Mouse (Mus musculus): ENCODE results near the gene Aco2.

The Aco2 gene

DNA sequence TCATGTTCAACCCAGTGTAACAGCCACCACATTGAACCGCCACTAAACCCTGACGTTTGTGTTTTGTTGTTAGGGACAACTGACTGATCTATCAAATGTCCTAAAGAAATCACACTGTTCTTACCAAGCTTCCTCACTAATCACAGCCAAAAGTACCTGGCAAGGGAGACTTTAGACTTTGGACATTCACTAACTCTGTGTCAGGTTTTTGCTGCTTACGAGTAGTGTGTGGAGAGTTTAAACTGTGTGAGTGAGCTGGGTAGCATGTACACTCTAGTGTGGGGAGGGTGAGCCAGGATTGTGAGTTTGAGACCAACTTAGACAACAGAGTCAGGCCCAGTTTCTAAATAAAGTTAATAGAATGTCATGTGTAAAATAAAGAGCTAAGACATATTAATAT, 10.2 kb downstream of the Aco2 start:
- no peak for DNase-seq

GRCm38 (mm10) chr15:81885418-81885934, 13.4 kb downstream of the Aco2 start:
- DNase-seq: no peak

GRCm38 (mm10) chr15:81886795-81887550, 14.9 kb downstream of the Aco2 start:
- no peak for DNase-seq

- DNase-seq: no peak
Measured at GRCm38 (mm10) chr15:81889175-81889574, 17.1 kb downstream of the Aco2 start.

DNA sequence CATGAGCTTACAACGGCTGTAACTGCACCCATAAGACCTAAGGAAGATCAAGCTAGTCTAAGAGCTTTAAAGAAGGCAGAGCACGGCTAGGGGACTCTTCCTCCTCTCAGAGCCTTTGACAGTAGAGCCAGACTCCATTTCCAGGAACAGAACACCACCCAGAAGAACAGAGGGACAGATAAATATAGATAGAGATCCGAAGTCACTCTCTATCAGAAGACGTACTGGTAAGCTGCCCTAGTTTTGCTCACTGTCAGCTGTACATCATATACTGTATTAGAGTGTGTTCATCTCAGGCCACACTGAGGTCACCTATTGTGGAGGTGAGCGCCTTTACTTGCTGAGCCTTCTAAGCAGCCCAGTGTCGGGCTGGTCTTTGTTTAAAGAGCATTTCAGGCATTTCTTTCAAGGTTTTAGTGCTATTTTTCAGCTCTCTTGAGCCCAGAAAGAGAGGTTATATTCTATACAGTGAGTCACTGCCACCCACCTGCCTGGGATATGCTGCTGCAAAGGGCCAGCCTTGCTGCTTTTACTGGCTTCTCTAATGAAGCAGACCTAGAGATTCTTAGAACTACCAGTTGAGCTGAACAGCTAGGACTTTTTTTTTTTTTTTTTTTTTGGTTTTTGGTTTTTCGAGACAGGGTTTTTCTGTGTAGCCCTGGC, 19.2 kb downstream of the Aco2 start:
- DNase-seq: no peak

GRCm38 (mm10) chr15:81891822-81892580, 19.9 kb downstream of the Aco2 start:
- no peak for DNase-seq

GRCm38 (mm10) chr15:81894002-81894401, 21.9 kb downstream of the Aco2 start:
- no peak for DNase-seq

DNA sequence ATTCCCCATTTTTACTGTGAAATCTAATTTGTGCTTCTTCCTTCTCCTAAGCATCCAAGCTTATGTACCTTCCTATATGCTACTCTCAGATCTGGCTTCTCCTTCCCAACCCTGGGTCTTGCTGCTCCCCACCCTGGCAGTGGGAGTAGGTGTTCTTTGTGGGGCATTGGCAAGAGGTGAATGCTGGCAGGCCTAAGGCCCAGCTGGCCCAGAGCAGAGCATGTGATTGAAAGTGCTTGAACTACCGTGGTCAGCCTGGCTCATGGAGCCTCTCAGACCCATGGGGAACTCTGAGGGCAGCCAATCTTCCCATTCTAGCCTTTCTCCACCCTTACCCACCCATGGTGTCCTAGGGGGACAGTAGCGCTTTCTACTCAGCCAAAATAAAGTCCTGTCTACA, 24.3 kb downstream of the Aco2 start:
- DNase-seq: no peak

- DNase-seq: no peak
Measured at GRCm38 (mm10) chr15:81897607-81898285, 25.6 kb downstream of the Aco2 start.

DNA sequence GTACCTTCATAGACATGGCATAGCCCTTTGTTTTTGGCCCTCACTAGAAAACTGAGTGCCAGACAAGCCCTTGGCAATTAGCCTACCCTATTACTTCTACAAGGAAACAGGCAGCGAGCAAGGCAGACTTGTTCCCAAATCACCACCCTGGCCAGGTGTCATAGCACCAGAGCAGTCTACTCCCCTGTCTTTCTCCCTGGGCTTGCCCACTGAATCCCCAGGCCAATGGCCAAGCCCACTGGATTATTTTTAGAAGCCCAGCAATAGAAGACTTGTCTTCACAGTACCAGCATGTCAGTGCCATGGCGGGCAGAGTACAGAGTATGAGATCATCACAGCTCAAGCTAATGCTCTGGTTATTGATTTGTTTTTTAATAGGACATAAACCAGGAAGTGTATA, 26.6 kb downstream of the Aco2 start:
- DNase-seq: no peak

DNA sequence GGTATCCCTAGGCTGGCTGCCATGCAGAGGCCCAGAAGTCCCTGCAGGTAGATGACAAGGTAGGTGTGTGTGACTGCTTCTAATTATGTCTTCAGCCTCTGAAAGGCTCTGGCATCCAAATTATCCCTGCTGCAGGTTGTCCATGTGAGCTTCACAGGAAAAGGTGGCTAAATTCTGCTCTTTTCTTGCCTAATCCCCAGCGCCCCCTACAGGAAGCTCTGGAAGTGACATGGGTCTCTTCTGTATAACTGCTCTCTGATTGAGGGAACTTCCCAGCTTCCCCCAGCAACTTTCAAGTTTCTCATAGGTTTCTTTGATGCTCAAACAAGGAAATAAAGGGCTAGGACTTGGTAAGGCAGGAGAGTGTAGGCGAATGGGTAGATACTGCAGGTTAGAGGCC, 32.8 kb downstream of the Aco2 start:
- DNase-seq: peak; percentile 88 to 89

DNA sequence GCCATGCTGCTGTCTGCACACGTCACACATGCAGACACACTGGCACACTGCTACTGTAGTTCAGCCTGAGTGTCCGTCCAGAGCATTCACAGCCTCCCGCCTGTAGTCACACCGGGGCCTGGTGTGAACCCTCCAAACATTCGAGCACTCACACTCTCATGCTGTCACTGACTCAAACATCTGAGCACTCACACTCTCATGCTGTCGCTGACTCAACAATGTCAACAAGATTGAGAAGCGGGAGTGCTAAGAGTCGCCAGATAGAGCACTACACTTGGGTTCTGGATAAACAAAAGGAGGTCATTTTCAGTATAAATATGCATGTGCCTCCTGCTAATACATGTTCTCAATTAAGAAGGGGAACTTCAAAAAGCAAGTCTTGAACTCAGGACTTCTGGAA, 35.8 kb downstream of the Aco2 start:
- DNase-seq: no peak

DNA sequence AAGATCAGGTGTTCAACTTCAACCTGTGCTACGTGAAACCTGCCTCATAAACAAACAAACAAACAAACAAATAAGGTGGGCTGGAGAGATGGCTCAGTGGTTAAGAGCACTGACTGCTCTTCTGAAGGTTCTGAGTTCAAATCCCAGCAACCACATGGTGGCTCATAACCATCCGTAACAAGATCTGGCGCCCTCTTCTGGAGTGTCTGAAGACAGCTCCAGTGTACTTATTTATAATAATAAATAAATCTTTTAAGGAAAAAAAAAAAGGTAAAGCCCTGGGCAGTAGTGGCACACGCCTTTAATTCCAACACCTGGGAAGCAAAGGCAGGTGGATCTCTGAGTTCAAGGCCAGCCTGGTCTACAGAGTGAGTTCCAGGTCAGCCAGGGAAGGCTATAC, 36.7 kb downstream of the Aco2 start:
- DNase-seq: peak in 1 of 2 experiments; percentile 24

DNA sequence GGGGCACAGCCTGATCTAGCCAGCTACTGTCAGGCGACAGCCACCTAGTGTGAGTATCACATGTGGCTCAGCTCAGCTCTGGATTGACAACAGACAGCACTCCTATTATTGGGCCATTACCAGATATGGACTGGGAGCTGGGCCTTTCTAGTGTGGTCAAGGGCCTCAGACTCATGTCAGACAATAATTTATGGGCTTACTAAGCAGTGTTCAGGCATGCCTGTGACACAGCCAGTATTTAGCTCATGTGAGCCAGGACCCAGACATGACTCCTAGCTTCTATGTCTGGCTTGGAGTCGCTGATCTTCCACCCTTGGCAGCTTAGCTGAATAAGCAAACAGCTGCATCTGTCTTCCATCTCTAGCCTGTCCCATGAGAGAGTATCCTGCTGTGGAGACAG, 40.4 kb downstream of the Aco2 start:
- DNase-seq: no peak

- DNase-seq: no peak
Measured at GRCm38 (mm10) chr15:81914668-81915067, 42.6 kb downstream of the Aco2 start.

DNA sequence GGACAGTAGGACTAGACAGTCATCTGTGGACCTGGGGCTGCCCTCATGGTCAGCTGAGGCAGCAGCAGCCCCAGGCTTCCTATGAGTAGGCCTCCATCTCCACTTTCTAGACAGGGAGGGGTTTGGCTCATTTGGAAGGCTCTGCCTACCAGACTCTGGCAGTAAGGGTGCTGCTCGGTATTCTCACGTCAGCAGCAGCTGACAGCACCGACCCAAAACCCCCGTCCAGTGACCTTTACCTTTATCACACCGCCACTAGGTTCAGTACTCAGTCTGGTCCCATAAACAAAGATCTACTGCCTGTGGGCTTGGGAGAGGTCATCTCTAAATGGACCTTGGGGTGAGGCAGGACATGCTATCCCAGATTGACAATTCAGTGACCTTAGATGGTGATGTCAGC, 43.6 kb downstream of the Aco2 start:
- DNase-seq: no peak

DNA sequence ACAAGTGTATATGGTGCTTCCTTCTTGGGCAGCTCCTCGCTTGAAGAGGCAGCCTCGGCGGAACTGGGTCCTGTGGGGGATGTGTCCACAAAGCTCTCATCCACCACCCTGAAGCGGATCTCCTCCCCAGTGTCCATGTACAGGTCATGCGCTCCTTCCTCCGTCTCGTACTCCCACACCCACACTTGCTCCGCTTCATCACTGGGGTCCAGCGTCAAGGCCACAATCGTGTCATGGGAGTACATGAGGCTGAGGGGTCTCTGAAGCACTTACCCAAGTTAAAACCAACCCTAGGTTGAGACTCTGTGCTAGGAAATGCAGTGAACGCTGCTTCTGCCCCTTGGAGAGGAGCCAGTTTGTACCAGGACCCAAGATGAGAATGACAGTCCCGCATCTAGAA, 45.1 kb downstream of the Aco2 start:
- DNase-seq: no peak

DNA sequence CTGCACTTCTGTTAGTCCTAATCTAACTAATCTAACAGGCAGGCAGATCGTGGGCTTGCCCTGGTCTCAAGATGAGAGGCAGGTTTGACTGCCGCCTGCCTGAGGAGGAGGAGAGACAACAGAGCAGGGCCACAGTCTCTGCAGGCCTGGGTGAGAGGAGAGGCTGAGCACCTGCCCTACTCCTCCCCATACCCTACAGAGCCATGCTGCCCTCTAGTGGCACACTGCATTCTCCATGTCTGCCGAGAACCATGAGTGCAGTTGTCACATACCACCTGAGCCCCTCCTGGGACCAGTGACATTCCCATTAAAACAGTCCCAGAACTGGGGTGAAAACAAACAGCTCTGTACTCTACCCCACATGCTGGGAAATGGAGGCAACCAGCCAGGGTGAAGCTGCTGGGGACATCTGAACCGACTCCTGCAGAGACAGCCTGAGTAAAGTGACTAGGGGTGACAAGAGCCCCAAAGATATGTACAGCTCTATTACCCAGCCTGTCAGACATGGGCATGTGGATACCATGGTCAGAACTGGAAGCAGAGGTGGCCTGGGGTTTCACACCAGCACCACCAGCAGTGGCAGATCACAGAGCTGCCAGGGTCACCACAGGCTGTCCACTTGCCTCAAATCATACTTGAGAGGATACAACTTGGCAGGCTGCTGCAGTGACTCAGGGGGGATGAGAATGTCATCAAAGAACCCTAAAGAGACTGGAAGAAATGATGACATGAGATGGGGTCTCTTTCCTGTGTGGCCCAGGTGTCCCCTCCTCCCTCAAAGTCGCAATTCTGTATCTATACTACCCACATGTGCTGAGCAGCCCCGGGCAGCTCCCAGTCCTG, 45.7 kb downstream of the Aco2 start:
- peak; percentile 77 to 78 for DNase-seq

DNA sequence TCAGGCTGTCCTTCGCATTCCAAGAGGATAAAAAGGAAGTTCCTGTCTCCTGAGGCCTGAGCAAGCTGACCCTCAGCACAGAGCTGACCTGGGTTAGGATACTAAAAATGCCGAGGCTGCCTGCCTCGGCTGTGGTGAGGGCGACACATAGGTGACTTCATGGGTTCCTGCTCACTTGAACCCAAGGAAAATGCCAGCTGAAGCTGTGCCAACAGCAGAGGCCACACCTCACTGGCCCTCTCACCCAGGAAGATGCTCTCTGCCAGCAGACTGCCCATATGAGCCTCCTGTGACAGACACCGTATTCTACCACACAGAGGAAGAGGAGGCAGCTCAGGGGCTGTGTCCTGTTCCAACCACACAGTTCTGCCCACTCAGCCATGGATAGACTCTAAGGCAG, 47.0 kb downstream of the Aco2 start:
- no peak for DNase-seq

DNA sequence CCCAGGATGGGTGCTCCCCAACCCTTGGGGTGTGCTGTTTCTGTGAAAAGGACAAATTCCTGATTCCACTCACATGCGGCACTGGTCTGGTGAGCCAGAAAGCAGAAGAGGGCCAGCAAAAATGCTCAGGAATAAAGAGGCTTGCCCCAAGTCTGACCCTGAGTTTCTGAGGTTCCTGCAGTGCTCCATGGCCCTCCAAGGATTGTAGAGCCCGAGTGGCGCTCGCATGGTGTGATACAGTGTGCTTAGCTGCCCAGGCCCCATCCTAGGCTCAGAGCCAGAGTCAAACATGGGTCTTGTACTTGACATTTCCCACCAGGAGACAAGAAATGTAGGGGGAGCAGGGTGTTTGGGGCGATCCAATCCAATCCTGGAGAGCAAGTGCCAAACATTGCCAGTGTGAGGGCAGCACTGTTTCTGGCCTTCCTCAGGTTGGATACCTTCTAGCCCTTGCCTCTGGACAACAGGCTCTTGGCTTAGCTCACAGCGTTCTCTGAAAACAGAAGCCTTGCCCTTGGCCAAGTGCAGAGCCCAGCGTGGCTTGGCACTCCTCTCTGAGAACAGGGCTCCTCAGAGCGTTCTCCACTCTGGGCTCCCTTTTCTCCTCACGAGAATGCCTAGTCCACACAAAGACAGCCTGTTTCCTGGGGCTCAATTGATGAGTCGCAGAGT, 48.6 kb downstream of the Aco2 start:
- no peak for DNase-seq

DNA sequence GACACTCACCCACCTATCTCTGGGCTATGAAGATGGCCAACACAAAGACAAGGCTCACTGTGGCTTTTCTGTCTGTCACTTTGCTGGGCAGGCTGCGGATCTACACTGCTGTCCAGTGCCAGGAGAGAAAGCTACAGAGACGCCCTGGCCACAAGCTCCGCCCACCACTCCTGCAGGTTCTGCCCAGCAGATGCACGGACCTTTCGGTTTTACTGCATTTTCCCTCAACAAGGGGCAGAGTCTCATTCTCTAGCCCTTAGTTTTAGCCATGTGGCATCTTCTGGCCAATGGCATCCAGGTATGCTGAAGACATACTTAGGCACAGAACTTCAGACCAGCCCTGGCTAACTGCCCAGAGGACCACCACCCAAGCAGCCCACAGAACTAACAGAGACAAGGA, 49.1 kb downstream of the Aco2 start:
- DNase-seq: no peak

DNA sequence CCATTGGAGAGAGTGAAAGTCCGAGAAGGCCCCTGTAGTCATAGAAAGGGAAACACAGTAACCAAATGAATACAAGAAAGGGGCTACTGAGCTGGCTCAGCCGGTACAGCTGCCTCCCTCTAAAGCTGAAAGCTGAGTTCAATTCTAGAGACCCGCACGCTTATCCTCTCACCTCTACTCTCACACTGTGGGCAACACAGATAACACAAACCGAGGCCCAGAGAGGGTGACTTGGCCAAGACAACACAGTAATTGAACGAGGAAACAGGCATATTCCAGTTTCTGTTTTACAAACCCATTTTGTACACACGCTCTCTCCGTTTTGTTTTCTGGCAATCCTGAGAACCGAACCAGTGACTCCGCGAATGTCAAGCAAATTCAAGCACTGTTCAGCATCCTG, 52.8 kb downstream of the Aco2 start:
- DNase-seq: no peak
